Mouse (Mus musculus) thymus, postnatal 36 days (tissue): ENCODE measurements around the gene Rnpepl1.
"Not testable (repeated sequence)": the region's sequence is repeated elsewhere in the genome, so short reads cannot be mapped to it uniquely, and the experiment has no call there.

Experiments
- DNase-seq, 2 experiments: peaks; one replicate each; pipeline ENCODE4 v3.0.0; 2022; ENCODE audit warnings: mixed read lengths in 2 of 2

Gene Rnpepl1

GRCm38 (mm10) chr1:92943219-92943989 lies 32.8 kb downstream of the Rnpepl1 start:
- DNase-seq = no peak

- no peak for DNase-seq
Measured at GRCm38 (mm10) chr1:92947966-92948365, 37.4 kb downstream of the Rnpepl1 start.

- DNase-seq = peak in 1 of 2 experiments; percentile 15
Measured at GRCm38 (mm10) chr1:92949426-92949825, 38.8 kb downstream of the Rnpepl1 start.

GRCm38 (mm10) chr1:92950607-92951006 lies 40.0 kb downstream of the Rnpepl1 start, which contains the start of gene Gpr35:
Gpr35 (plus strand) TSS chr1:92950865.
- no peak for DNase-seq

GRCm38 (mm10) chr1:92953641-92954040 lies 43.1 kb downstream of the Rnpepl1 start:
- no peak for DNase-seq

- peak; percentile 64 to 69 for DNase-seq
Measured at GRCm38 (mm10) chr1:92956571-92957335, 46.2 kb downstream of the Rnpepl1 start.

GRCm38 (mm10) chr1:92958999-92959398 lies 48.4 kb downstream of the Rnpepl1 start:
- DNase-seq = no peak

- DNase-seq = not testable (repeated sequence)
Measured at GRCm38 (mm10) chr1:92970791-92971190, 60.2 kb downstream of the Rnpepl1 start.

GRCm38 (mm10) chr1:92971879-92972795 lies 61.6 kb downstream of the Rnpepl1 start:
- DNase-seq = no peak

- DNase-seq = no peak
Measured at GRCm38 (mm10) chr1:92972854-92973253, 62.3 kb downstream of the Rnpepl1 start.
